Mouse (Mus musculus) layer of hippocampus, adult 9-10 months (tissue): ENCODE data around the gene Slc30a5.
A peak's percentile ranks its signal among the peaks of the same experiment; 100 is the strongest.
"Not testable (repeated sequence)": the region's sequence is repeated elsewhere in the genome, so short reads cannot be mapped to it uniquely, and the experiment has no call there.

Experiments
- DNase-seq: peaks from one replicate; pipeline ENCODE4 v3.0.0; 2022; ENCODE audit warnings: low spot score

Gene Slc30a5

DNA sequence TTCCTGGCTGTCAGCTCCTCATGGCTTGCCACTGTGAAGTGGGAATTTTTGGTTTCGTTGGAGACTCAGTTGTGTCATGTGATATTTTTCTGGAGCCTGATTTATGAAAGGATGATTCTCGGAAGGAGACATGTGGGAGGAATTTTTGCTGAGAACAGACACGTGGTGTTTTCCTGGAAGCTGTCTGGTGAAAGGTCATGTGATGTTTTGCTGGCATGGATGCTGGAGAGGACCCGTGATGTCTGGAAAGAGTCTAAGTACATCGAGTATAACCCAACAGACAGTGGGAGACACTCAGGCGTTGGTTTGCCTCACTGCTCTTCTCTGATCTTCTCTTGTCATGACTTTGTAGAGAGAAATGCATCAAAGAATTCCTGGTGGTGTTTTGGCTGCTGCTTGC lies 8.5 kb upstream of the Slc30a5 start:
- no peak for DNase-seq

DNA sequence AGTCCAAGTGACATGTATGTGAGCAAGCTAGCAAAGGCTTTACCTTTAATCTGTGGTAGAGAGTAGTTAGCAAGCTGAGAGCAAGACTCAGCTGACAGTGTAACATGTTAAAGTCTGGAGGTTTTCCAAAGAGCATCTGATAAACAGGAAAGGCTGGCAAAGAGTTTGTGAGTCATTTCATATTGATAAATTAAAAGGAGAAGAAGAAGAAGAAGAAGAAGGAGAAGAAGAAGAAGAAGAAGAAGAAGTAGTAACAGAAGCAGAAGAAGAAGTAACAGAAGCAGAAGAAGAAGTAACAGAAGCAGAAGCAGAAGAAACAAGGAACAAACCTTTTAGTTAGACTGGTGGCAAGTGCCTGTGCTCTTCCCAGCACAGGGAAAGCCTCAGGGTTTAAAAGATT lies 1.6 kb upstream of the Slc30a5 start:
- no peak for DNase-seq

DNA sequence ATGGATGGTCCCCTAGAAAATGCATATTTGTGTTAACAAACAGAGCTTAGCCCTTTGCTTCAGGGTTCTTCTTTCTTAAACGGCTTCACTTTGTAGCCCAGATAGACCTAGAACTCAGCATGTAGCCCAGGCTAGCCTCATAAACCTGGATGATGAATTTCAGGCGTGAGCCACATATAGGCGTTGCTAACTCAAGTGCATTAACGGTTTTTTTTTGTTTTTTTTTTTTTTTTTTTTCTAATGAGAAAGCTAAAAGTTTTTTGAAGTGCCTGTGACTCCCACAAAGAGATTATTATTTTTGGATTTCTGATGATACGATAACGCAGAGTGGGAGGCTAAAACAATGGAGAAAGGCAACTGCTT lies 394 bp upstream of the Slc30a5 start:
- no peak for DNase-seq

DNA sequence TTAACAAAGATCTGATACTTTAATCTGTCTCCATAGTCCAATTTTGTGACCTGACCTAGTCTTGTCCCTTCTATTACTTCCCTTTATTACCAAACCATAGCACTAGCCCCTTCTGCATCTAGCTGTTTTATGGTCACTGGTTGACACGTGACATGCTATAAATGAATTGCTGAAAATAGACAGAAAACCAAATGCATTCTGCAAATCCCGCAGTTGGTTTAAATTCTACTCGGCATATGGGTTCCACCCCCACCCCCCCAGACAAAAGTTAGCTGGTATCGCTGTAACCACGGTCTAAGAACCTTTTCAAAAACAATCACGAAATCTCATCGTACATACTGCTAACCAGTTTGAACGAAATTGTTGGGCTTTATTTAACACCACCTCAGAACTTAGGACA lies 1.0 kb downstream of the Slc30a5 start:
- DNase-seq = no peak

DNA sequence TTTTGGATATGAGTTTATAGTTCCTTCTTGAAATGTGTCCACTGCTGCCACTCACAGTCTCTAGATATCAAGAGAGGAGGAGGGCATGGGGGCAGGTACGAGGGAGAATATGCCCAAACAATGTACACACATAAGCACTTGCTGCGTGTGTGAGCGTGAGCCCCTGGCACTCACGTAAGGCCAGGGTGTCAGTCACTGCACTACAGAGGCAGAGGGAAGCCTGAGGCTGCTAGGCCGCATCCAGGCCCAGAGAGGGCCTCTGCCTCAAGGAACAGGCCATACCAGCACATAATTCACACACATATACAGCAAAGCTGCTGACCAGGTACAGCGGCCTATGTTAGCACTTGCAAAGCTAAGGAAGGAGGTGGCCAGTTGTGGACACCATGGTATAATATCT lies 2.1 kb downstream of the Slc30a5 start:
- DNase-seq = no peak

DNA sequence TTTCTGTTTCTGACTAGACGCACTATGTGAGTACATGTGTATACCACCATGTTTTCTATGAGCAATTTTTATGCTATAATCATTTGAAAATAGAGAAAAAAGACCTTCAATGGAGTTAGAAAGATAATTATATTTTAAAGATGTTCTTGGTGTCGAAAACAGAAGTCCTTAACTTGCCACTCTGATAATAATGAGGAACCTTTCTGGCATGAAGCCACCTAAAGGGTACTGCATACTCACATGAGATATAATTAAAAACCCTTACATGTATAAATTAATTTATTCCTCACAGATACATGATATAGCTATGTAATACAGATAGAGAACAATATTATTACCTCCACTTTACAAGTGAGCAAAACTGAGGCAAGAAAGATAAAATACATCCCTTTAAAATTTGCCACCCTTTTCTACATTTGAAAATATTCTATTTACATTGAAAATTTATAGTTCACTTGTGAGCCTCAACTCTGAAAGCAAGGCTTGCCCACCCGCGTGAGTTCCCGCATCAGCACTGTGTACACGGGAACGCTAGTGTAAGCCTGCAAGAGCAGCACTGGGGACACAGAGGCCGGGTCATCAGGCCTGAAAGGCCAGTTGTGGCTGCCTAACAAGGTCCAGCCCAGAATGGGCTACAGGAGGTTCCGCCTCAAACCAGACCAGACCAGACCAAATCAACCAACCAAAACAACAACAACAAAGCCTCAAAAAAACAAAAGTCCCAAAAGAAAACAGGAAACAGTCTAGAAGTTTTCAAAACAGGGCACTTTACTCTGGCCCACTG lies 7.4 kb downstream of the Slc30a5 start:
- DNase-seq = no peak

DNA sequence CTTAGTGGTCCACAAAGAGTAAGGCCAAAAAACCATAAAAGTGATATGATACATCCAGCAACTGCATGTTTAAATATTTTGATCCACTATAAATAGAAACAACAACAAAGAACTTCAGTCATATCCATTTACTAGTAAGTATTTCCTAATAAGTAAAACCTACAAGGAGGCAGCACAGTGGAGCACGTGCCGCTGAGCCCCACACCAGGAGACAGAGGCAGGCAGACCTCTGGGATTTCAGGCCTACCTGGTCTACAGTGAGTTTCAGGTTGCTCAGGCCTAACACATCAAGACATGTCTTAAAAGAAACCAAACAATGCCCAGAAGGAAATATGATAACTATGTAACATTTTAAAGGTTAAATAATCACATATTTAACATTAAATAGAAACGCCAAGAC lies 8.3 kb downstream of the Slc30a5 start:
- DNase-seq = no peak

DNA sequence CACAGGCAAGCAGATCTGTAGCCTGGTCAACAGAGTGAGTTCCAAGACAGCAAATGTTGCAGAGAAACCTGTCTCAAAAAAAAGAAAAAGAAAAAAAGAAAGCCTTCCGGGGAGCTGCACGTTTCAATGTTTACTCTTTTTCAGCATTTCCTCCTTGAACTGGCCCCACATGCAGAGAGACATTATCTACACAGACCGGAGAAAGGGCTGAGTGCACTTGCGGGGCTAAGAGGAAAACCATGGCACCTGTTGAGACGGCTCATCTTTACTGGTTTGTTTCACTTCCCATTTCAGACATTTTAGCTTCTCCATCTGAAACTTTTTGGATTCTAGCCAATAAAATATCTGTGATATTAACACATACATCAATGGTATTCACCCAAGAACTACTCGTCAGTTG lies 8.9 kb downstream of the Slc30a5 start:
- no peak for DNase-seq

DNA sequence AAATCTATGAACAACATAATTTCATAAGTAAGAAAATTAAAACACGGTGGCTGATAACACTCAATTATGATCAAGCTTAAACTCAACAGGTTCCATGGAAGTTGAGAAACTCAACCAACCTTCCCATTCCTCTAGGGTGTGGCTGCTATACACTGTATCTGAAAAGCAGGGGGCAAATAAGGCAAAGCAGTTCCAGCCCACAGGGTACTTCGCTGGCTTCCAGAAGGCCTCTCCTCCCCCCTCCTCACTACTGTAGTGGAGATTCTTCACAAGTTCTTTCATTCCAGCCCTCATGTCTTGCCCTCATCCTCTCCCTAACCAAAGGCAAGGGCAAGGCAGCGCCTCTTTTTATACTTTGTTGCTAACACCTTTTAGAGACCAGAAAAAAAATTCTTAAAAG lies 9.4 kb downstream of the Slc30a5 start:
- no peak for DNase-seq

DNA sequence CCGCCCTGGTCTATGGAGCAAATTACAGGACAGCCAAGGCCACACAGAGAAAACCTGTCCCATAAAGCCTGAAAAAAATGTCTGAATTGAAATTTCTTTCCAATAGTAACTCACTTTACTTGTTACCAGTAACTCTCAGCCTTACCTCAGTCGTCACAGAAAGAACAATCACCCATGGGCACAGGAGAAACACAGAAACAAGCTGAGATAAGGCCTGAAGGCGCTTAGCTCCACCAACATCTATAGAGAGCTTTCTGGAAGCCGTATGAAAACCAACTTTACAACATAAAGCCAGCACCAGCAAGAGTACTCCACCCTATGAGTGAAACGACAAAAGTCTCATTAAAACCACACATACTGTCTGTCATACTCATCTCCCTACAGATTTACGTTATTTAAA lies 18.8 kb downstream of the Slc30a5 start:
- DNase-seq = no peak

DNA sequence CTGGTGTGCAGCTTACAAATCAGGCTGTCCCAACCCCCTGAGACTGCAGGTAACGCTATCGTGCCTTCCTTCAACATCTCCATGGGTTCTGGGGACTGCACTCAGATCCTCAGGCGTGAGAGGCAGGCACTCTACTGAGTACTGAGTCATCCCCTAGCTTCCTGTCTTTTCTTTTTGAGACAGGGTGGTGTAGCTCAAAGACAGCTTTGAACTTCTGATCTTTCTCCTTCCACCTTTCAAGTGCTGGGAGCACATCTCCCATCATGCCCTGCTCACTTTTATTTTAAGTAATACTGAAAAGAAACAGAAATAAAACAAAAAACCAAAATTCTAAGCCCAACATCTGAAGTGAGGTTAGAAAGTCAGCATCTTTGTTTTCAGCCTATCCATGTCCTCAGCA lies 27.5 kb downstream of the Slc30a5 start:
- no peak for DNase-seq

DNA sequence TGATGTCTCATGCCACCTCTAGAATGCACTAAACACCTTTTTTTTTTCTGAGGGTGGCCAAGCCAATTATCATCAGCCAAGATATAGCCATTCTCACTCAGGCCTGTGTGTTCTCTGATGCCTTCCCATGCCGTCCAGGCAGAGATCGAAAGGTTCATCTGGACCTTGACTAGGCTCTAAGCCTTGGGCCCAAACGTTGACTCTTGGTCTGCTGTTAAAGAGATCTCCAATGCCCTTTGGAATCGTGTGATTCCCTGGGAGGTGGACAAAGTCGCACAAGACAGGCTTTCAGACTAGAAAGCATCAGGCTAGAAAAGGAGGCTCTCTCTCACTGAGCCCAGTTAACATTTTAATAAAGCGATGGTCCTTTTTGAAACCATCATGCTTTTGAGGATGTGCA lies 36.1 kb downstream of the Slc30a5 start:
- DNase-seq = no peak

DNA sequence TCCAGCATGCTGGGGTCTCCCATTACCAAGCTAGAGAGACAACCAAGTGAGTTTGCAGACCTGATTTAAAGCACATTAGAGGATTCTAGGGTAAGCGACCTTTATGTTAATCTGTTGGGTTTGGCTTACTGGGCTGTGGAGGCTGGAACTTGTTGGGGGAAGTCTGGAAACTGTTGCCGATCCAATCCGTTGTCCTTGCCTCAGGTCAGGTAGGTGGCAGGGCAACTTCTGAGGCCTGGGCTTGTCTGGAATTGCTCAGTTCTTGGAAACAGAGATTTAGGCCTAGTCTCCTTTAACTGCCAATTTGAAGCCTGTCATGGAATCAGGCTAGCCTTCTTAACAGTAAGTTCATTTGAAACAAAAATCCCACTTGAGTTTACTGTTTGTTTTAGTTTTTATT lies 44.1 kb downstream of the Slc30a5 start:
- DNase-seq = no peak

DNA sequence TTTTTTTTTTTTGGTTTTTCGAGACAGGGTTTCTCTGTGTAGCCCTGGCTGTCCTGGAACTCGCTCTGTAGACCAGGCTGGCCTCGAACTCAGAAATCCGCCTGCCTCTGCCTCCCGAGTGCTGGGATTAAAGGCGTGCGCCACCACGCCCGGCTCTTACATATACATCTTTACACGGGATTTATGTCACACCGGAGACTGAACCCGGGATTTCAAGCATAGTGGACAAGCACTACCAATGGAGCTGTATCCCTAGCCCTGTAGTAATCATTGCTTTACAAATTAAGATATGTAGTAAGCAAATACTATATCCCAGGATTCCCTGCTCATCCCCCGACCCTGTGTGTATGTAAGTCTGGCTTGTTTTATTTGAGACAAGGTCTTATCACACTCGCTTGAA lies 45.2 kb downstream of the Slc30a5 start:
- not testable (repeated sequence) for DNase-seq

DNA sequence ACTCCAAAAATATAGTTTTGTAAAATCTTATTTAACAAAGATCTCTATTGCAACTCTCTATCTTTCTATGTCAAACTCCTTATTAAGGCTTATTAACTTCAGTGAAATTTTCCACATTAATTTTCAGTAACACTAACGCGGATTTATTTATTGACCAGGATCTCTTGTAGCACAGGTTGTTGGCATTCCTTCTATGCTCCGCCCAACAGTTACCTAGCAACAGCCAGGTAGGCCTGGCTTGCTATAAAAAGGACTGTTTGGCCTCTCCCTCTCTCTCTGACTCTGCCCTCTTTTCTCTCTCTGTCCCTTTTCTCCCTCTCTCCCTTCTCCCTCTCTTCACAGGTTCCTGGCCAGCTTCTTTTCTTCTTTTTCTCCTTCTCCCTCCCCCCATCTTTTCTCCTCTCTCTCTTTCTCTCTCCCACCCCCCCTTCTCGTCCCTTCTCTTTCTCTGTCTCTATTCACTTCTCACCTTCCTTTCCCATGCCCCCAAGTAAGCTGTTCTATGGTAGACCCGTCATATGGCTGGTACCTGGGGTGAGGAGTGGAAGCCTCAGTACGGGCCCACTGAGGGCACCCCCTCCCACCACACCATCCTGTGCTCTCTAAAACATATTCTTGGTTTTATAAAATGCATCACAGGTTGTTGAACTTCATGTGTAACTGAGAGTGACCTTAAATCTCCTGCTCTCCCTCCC lies 45.8 kb downstream of the Slc30a5 start:
- DNase-seq = no peak

DNA sequence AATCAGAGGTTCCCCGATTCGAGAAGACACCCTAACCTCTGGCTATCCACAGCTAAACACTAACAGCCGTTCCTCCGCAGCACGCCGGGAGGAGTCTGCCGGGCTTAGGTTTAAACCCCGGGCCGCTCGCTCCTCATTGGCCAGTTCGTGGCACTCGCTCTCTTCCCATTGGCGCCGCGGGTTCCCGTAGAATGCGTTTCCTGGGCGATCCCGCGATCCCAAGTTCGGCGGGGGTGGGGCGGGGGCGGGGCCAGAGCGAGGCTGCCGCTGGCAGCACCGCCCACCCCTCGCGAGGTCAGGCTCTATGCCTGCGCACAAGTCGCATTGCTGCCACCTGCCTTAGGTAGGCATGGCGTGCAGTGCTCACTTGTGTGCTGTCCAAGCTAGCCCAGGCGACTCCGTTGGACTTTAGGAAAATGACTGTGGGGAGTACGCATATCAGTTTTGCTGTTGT lies 46.8 kb downstream of the Slc30a5 start, which contains the start of gene Ccnb1:
Ccnb1 (minus strand) TSS at position 157 of the 454 bp plus-strand sequence.
- DNase-seq = peak; percentile 32

DNA sequence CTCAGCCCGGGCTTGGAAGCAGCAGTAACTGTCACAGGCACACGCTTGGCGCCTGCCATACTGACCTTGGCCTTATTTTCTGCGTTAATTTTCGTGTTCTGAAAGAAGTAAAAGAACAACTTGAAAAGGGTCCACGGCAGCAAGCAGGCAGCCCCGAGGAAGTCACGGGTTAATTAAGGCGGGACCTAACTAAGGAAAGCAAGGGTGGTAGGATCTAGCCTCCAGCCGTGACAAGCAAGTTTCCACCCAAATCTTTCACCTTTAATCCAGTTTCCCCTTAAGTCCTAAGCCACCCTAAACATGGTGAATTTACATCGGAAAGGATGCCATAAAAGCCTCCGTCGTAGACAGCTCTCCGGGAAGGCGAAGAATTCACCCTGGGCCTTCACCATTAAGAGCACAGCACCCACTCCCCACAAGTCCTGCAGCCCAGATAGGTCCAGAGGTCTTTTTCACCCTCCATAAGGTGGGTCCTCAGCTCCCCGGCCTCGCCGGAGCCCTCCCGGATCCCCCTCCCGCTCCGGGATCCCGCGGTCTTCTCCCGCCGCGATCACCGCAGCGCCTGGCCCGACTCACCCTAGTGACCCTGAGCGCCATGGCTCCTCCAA lies 47.3 kb downstream of the Slc30a5 start:
- no peak for DNase-seq

DNA sequence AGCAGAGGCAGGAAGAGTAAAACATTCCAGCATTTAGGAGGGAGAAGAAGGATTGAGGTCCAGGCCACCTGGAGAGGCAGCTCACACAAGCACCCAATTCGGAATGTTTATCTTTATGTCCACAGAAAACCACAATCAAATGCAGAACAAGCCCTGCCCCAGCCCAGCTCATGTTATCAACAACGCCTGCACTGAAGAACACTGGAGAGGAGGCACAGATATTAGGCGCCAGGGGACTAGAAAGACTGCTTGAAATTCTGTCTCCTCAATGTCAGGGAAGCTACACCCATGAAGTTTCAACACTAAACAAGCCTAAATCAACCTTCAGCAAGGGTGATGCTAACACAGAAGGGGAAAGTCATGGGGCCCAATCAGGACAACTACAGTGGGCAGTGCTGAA lies 55.7 kb downstream of the Slc30a5 start:
- no peak for DNase-seq

DNA sequence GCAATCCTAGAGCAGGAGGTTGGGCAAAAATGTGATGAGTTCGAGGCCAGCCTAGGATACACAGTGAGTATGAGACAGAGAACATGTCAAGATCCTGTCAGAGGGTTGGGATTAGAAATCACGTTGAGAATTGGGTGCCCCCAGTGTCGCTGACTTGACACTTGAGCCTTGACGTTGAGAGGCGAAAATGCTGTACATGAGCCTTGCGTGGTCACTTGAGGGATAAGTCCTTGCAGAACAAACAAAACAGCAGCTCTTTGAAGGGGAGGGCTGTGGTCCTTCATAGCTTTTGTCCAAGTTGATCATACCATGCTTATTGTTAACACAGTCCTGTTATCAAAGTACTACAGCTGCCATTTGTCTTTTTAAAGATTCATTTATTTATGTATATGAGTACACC lies 56.5 kb downstream of the Slc30a5 start:
- no peak for DNase-seq

DNA sequence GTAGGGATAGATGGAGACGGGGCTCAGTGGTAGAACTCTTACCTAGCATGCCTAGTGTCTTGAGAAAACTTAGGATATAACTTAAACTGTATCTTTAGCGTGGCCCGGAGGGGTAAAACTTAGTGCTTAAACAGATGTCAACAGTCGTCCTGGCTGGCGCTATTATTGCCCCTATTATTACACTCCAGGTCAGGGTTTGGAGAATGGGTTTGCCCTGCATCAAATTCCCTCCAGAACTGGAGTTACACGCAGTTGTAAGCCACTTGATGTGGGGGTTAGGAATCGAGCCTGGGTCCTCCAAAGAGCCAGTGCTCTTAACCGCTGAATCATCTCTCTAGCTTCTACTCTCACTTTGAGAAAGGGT lies 57.2 kb downstream of the Slc30a5 start:
- no peak for DNase-seq

DNA sequence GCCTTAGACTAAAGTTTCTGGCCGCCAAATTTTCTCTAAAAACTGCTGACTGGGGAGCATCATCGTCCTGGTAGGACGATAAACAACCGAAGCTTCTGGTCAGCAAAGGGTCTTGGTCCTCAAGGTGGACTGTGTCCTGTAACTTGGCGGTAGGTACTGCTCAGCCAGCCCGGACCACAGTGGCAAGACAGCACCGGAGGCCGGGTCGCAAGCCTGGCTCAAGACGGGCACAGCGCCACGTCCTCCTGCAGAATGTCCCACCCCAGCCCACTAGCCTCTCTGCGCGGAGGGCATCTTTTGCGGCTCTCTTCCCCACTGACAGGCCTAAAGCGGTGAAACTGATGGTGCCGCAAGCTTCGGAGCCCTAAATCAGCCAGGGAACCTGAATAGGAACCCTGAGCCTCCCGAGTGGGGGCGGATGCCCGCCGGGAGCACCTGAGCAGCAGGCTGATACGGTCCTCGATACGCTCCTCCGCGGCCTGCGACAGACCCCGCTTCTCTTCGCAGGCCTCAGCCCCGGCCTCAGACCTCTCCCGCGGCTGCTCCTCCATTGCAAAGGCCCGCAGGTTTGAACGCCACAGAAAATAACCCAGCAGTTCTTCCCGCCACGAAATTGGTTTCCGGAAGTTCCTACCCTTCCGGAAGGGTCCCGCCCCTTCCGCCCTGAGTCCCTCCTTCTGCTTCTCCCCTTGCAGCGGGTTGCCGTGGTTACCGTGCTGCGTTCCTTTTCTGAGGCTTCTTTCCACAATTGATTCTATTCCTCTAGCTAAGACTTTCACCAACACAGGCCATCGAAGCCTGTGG lies 57.8 kb downstream of the Slc30a5 start, which contains the start of gene Cenph:
Cenph (minus strand) TSS at position 648 of the 804 bp plus-strand sequence.
- DNase-seq = peak; percentile 43

DNA sequence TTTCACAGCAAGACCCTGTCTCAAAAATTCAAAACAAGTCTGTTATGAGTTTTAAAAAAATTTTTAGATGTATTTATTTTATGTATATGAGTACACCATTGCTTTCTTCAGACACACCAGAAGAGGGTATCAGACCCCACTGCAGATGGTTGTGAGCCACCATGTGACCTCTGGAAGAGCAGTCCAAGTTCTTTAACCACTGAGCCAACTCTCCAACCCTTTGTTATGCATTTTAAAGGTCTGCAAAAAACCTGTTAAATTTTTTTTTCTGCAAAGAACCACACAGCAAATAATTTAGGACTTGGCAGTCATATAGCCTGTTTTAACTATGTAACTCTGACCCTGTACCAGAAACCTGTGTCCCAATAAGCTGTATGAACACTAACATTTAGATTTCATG lies 58.5 kb downstream of the Slc30a5 start:
- DNase-seq = no peak
